Mouse (Mus musculus) stomach, postnatal 0 days (tissue): ENCODE data around the gene Rabepk.

ENCODE experiments used
- CTCF ChIP-seq: IDR thresholded peaks from 2 replicates; pipeline ENCODE4 v1.5.1; 2016; ENCODE audit warnings: antibody characterized with exemption, low read depth, mild to moderate bottlenecking, moderate library complexity
- EP300 ChIP-seq: optimal IDR thresholded peaks from 2 replicates; pipeline ENCODE3; 2016; ENCODE audit warnings: antibody characterized with exemption

DNA sequence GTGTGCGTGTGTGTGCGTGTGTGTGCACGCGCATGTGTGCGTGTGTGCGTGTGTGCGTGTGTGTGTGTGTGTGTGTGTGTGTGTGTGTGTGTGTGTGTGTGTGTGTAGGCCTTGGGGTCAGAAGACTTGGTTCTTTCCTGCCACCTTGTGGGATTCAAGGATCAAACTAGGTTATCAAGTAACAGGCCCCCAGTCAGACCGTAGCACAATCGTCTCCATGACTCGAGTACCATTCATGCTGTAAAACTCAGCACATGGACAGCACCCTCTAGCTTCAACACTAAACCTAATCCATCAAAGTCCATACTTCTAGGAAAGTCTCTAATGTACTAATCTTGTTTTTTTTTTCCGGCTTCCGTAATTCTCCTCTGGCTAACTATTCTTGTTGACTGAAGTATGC lies 34.9 kb downstream of the Rabepk start:
- TF ChIP-seq CTCF (peak; percentile 23; the same call in 1 of the 2 replicates), EP300 (no peak)
